Mouse (Mus musculus): ENCODE results near the gene Rnf168. TPM values are rescaled to one million over a fixed set of nuclear protein-coding genes. Genes with fewer than 3 reads are reported as not detected.

The Rnf168 gene
- polyA plus RNA-seq, 1 experiment from 2014 or later, result 21.0 TPM

MicroRNA genes within 50 kb of the gene (microRNA counts, 519-probe panel; counts per million panel counts)
- not detected for microRNA mmu-miR-1946a

Small RNA genes lying within 50 kb of the gene (microRNA-seq; reads per million reads assigned to microRNA genes)
- not detected for gene Mir1946a

Other genes starting within 250 kb of the Rnf168 start
- gene Pak2, start 198.1 kb upstream of the Rnf168 start, polyA plus RNA-seq (2014; fragmentation: Nextera tagmentation; extraction: Ambion mirVana), result 39.3 and 45.9 TPM in 2 replicates
- 141 and 159 TPM in 2 replicates for gene Pigx, start 177.7 kb upstream of the Rnf168 start, polyA plus RNA-seq (2014; fragmentation: Nextera tagmentation; extraction: Ambion mirVana)
- 49.8 and 54.1 TPM in 2 replicates for gene Cep19, start 177.7 kb upstream of the Rnf168 start, polyA plus RNA-seq (2014; fragmentation: Nextera tagmentation; extraction: Ambion mirVana)
- gene Nrros, start 111.9 kb upstream of the Rnf168 start, polyA plus RNA-seq (2014; fragmentation: Nextera tagmentation; extraction: Ambion mirVana), result 7.9 and 10.6 TPM in 2 replicates
- gene Bex6, start 97.6 kb upstream of the Rnf168 start, polyA plus RNA-seq (2014; fragmentation: Nextera tagmentation; extraction: Ambion mirVana), result not detected in 2 replicates
- 10.6 and 10.7 TPM in 2 replicates for gene Fbxo45, start 30.3 kb upstream of the Rnf168 start, polyA plus RNA-seq (2014; fragmentation: Nextera tagmentation; extraction: Ambion mirVana)
- 15.8 and 16.5 TPM in 2 replicates for gene Wdr53, start 30.2 kb upstream of the Rnf168 start, polyA plus RNA-seq (2014; fragmentation: Nextera tagmentation; extraction: Ambion mirVana)
- gene Smco1, start 6.0 kb upstream of the Rnf168 start, polyA plus RNA-seq (2014; fragmentation: Nextera tagmentation; extraction: Ambion mirVana), result not detected in 2 replicates
- gene Ubxn7, start 54.8 kb downstream of the Rnf168 start, polyA plus RNA-seq (2014; fragmentation: Nextera tagmentation; extraction: Ambion mirVana), result 23.4 and 29.4 TPM in 2 replicates
- not detected in 2 replicates for gene Tm4sf19, start 123.0 kb downstream of the Rnf168 start, polyA plus RNA-seq (2014; fragmentation: Nextera tagmentation; extraction: Ambion mirVana)
- gene Tctex1d2, start 142.2 kb downstream of the Rnf168 start, polyA plus RNA-seq (2014; fragmentation: Nextera tagmentation; extraction: Ambion mirVana), result 38.6 and 42.6 TPM in 2 replicates
- 45.3 and 53.8 TPM in 2 replicates for gene Pcyt1a, start 153.5 kb downstream of the Rnf168 start, polyA plus RNA-seq (2014; fragmentation: Nextera tagmentation; extraction: Ambion mirVana)
- gene Slc51a, start 210.4 kb downstream of the Rnf168 start, polyA plus RNA-seq (2014; fragmentation: Nextera tagmentation; extraction: Ambion mirVana), result 0.20 and 0.21 TPM in 2 replicates
- gene Zdhhc19, start 218.8 kb downstream of the Rnf168 start, polyA plus RNA-seq (2014; fragmentation: Nextera tagmentation; extraction: Ambion mirVana), result not detected in 2 replicates

All from forebrain, embryonic 14.5 days (tissue).